Mouse (Mus musculus) bone marrow macrophage, adult 2 months (primary cell): Measurements from ENCODE around the gene Chchd1.

Source experiments
- CTCF ChIP-seq: IDR thresholded peaks from 2 replicates; pipeline ENCODE4 v1.5.1; 2012; ENCODE audit warnings: low read depth, mild to moderate bottlenecking, low read length, moderate library complexity
- POLR2A ChIP-seq: IDR thresholded peaks from 2 replicates; pipeline ENCODE4 v1.6.1; 2012; ENCODE audit warnings: mild to moderate bottlenecking, low read depth, low read length, borderline replicate concordance

DNA sequence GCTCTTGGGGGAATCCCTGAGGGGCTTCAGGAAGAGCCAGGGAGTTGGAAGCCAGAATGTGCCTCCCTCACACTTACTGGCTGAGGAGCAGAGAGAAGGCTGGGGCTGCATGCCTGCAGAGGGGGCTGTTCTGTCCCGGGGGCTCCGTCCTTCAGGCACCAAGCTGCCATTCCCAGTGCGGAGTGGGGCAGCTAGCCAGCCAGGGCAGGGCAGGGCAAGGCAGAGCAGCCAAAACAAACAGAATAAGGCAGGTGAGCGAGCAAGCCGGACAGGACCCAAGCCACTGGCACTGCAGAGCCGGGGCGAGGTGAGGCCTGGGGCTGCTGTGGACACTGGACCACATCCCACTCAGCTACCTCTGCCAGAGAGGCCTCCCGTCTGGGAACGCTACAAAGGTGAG lies 38.5 kb downstream of the Chchd1 start:
- no peak for TF ChIP-seq CTCF
- no peak for TF ChIP-seq POLR2A
